Mouse (Mus musculus): ENCODE data around the gene Tgfb3. TPM values are rescaled to one million over a fixed set of nuclear protein-coding genes. Genes with fewer than 3 reads are reported as not detected.

Tgfb3 gene
- polyA plus RNA-seq, 1 experiment from 2014 or later: 5.8 TPM

DNA sequence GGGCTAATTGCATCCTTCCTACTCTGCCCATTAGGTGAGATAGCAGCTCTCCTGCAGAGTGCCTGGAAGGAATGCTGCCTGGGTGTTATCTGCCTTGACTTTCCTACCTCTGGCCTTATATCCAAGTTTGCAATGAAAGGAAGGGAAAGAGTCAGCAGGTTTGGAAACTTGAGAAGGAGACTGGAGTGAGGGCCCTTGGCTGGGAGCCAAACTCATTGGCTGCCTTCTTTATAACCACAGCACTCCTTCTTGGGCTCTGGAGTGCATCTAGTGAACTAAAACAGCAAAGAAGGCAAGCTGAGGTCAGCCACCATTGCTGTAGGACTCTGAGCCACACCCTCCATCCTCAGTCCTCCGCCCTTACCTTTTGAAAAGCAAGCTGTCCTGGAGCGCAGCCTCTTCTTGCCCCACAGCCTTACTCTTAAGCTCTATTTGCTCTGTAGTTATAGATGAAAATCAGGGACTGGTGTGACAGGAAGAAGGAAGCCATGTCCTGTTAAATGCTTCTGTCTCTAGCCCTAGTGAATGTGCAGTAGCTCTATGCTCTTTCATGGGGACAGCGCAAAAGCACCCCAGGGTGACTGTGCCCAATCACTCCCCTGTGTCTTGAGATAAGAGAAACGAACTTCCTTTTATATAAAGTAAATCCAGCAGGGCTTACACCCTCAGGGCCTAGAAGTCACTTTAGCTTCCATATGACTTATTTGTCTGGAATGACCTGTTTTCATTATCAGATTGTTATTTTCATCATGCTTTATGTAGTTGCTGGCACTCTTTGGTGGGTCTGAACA is 55.6 kb downstream of the Tgfb3 start:
- no peaks in the 10 kb centered on the region for H3K27me3 ChIP-seq (ENCODE audit: low read depth, poor library complexity, severe bottlenecking)
- H3K4me1 ChIP-seq: no peaks in the 10 kb centered on the region
- DNase-seq (ENCODE audit: low spot score): no peak
- no peak overlapping the region for H3K4me3 ChIP-seq
- no peaks in the 10 kb centered on the region for H3K36me3 ChIP-seq
- H3K27ac ChIP-seq (replicated peaks): no peak overlapping the region
- 84% methylated on average over 4 of the region's 4 CpGs for WGBS
- H3K9me3 ChIP-seq (replicated peaks): no peaks in the 10 kb centered on the region

- 85% methylated on average over 9 of the region's 9 CpGs for WGBS
- Histone ChIP-seq H3K9me3 (replicated peaks) (no peaks in the 10 kb centered on the region), H3K4me3 (no peak overlapping the region), H3K27ac (replicated peaks) (no peak overlapping the region), H3K4me1 (no peaks in the 10 kb centered on the region), H3K36me3 (no peaks in the 10 kb centered on the region), H3K27me3 (ENCODE audit: low read depth, poor library complexity, severe bottlenecking) (no peaks in the 10 kb centered on the region)
- DNase-seq (ENCODE audit: low spot score): no peak
Measured at GRCm38 (mm10) chr12:86022282-86022984, 56.4 kb downstream of the Tgfb3 start.

DNA sequence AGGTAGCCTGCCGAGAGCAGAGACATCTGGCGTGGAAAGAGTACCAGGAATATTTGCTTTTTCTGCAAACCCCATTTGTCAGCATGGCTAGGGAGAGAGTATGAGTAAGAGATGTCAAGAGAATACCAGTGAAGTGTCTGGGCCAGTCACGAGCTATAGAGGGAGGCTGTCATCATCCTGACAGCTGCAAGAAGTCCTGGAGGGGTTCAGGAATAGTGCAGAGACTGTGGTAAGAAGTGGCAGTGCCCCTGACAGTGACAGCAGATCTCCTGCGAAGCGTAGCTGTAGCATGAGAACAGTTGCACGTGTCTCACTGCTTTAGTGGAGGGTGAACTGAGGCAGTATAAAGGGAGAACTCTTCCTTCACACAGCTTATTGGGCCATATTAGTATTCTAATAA is 57.3 kb downstream of the Tgfb3 start:
- Histone ChIP-seq H3K27ac (replicated peaks) (no peak overlapping the region), H3K36me3 (no peaks in the 10 kb centered on the region), H3K4me3 (no peak overlapping the region), H3K4me1 (no peaks in the 10 kb centered on the region), H3K27me3 (ENCODE audit: low read depth, poor library complexity, severe bottlenecking) (no peaks in the 10 kb centered on the region), H3K9me3 (replicated peaks) (no peaks in the 10 kb centered on the region)
- no peak for DNase-seq (ENCODE audit: low spot score)
- 84% methylated on average over 6 of the region's 6 CpGs for WGBS

DNA sequence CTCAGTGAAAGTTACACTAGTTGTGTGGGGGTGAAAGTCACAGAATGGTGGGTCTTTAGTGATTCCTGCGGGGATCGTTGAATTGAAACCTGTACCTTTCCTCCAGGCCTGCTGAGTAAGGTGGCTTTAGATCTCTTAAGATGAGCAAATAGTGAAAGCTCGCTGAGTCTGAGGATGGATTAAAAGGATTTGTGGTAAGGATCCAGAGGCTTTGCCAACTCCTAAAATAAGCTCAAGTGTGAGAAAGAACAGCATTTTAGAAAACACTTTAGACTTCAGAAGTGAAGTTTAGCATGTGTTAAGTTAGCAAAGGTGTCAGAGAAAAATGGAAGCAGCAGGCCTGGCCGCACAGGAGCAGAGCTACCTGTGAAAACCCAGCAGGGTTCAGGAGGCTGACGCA is 61.5 kb downstream of the Tgfb3 start:
- H3K9me3 ChIP-seq (replicated peaks): no peaks in the 10 kb centered on the region
- 63% methylated on average over 5 of the region's 5 CpGs for whole genome bisulfite sequencing
- no peaks in the 10 kb centered on the region for H3K27me3 ChIP-seq (ENCODE audit: low read depth, poor library complexity, severe bottlenecking)
- H3K36me3 ChIP-seq: 0 out of 2 replicates have a peak, but pooled peaks cover 13% of the 10 kb centered on the region
- DNase-seq (ENCODE audit: low spot score): no peak
- no peak overlapping the region for H3K4me3 ChIP-seq
- H3K4me1 ChIP-seq: no peaks in the 10 kb centered on the region
- no peak overlapping the region for H3K27ac ChIP-seq (replicated peaks)

DNA sequence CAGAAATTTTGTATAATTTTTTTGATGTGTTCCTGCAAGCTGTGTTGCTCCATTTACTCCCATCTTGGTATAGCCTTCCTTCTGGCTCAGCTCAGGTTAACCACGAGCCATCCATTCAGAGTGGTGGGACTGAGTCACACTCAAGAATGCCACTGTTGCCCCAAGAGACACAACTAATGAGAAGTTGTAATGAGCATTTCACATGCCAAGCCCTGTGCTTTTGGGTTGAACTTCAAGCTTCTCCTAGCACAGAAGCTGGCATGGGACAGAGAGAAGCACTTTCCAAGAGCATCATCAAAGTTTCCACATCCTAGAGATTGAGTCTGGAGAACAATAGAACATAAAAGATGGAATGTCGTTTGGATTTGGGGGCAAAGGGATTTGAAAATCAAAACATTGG is 63.7 kb downstream of the Tgfb3 start:
- Histone ChIP-seq H3K9me3 (replicated peaks) (no peaks in the 10 kb centered on the region), H3K27me3 (ENCODE audit: low read depth, poor library complexity, severe bottlenecking) (no peaks in the 10 kb centered on the region), H3K27ac (replicated peaks) (no peak overlapping the region), H3K4me1 (no peaks in the 10 kb centered on the region), H3K4me3 (no peak overlapping the region), H3K36me3 (0 out of 2 replicates have a peak, but pooled peaks cover 13% of the 10 kb centered on the region)
- WGBS: 84% methylated on average over 2 of the region's 2 CpGs
- no peak for DNase-seq (ENCODE audit: low spot score)

GRCm38 (mm10) chr12:86014621-86015020 is 64.2 kb downstream of the Tgfb3 start:
- WGBS: 88% methylated on average over 3 of the region's 3 CpGs
- Histone ChIP-seq H3K4me1 (no peaks in the 10 kb centered on the region), H3K36me3 (0 out of 2 replicates have a peak, but pooled peaks cover 13% of the 10 kb centered on the region), H3K27me3 (ENCODE audit: low read depth, poor library complexity, severe bottlenecking) (no peaks in the 10 kb centered on the region), H3K4me3 (no peak overlapping the region), H3K27ac (replicated peaks) (no peak overlapping the region), H3K9me3 (replicated peaks) (no peaks in the 10 kb centered on the region)
- DNase-seq (ENCODE audit: low spot score): no peak

DNA sequence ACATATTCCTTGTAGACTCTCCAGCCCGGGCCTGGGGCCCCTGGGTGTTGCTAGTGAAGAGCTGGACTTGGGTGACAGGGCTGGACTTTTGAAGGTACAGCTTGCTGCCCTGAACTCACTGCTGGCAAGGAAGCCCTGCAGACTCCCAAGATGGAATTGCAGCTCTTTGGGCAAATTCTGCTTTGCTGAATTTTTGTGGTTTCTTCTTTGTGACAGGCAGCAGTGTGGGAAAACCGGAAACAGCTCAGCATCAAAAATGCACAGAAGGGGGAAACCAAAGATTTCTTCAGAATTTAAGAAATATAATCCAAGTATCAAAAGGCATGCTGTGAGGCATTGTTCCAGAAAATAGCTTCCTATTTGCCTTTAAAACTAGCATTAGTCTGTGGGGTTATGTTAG is 64.7 kb downstream of the Tgfb3 start:
- no peaks in the 10 kb centered on the region for H3K9me3 ChIP-seq (replicated peaks)
- no peak overlapping the region for H3K4me3 ChIP-seq
- no peaks in the 10 kb centered on the region for H3K4me1 ChIP-seq
- no peak for DNase-seq (ENCODE audit: low spot score)
- no peaks in the 10 kb centered on the region for H3K27me3 ChIP-seq (ENCODE audit: low read depth, poor library complexity, severe bottlenecking)
- 89% methylated on average over 2 of the region's 2 CpGs for WGBS
- H3K36me3 ChIP-seq: 0 out of 2 replicates have a peak, but pooled peaks cover 13% of the 10 kb centered on the region
- H3K27ac ChIP-seq (replicated peaks): no peak overlapping the region

- 89% methylated on average over 2 of the region's 2 CpGs for WGBS
Measured at GRCm38 (mm10) chr12:86012195-86012594, 66.6 kb downstream of the Tgfb3 start.

DNA sequence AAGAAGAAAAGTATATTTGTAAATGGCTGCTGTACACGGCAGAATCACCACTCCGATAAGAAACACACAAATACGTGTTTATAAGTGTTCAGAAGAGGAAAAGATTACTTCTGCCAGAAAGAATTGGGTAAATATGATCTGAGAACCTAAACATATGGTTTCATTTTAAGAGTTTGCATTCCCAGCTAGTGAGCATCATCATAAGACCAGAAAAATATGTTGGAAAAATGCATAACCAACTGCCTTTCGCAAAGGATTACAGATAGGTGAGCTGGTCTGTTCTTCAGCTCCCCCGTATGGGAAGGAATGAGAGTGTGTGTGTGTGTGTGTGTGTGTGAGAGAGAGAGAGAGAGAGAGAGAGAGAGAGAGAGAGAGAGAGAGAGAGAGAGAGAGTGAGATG is 68.2 kb downstream of the Tgfb3 start:
- no peaks in the 10 kb centered on the region for H3K27me3 ChIP-seq (ENCODE audit: low read depth, poor library complexity, severe bottlenecking)
- no peak overlapping the region for H3K4me3 ChIP-seq
- no peaks in the 10 kb centered on the region for H3K9me3 ChIP-seq (replicated peaks)
- 91% methylated on average over 5 of the region's 5 CpGs for WGBS
- H3K27ac ChIP-seq (replicated peaks): no peak overlapping the region
- H3K36me3 ChIP-seq: 0 out of 2 replicates have a peak, but pooled peaks cover 13% of the 10 kb centered on the region
- peaks cover 6% of the 10 kb centered on the region for H3K4me1 ChIP-seq
- DNase-seq (ENCODE audit: low spot score): no peak

More at GRCm38 (mm10) chr12:86012195-86012594, 66.6 kb downstream of the Tgfb3 start:
- Histone ChIP-seq H3K4me3 (no peak overlapping the region), H3K9me3 (replicated peaks) (no peaks in the 10 kb centered on the region), H3K4me1 (peaks cover 6% of the 10 kb centered on the region), H3K27me3 (ENCODE audit: low read depth, poor library complexity, severe bottlenecking) (no peaks in the 10 kb centered on the region), H3K36me3 (0 out of 2 replicates have a peak, but pooled peaks cover 13% of the 10 kb centered on the region), H3K27ac (replicated peaks) (no peak overlapping the region)
- DNase-seq (ENCODE audit: low spot score): no peak

- H3K36me3 ChIP-seq: no peaks in the 10 kb centered on the region
- H3K4me1 ChIP-seq: peaks cover 6% of the 10 kb centered on the region
- no peak overlapping the region for H3K27ac ChIP-seq (replicated peaks)
- no peaks in the 10 kb centered on the region for H3K9me3 ChIP-seq (replicated peaks)
- H3K27me3 ChIP-seq (ENCODE audit: low read depth, poor library complexity, severe bottlenecking): no peaks in the 10 kb centered on the region
- no peak overlapping the region for H3K4me3 ChIP-seq
- no peak for DNase-seq (ENCODE audit: low spot score)
- WGBS: 78% methylated on average over 3 of the region's 3 CpGs
Measured at GRCm38 (mm10) chr12:86007377-86007776, 71.5 kb downstream of the Tgfb3 start.

Other genes with a start within 250 kb of the Tgfb3 start
- gene Ift43, start 3.5 kb upstream of the Tgfb3 start, polyA plus RNA-seq (2016; fragmentation: Nextera tagmentation; extraction: Ambion mirVana): 83.8 and 88.9 TPM in 2 replicates
- gene Gpatch2l, start 162.8 kb upstream of the Tgfb3 start, polyA plus RNA-seq (2016; fragmentation: Nextera tagmentation; extraction: Ambion mirVana): 18.2 and 20.1 TPM in 2 replicates